Mouse (Mus musculus): ENCODE measurements around the gene Vmn1r47.
"Not testable (repeated sequence)": the region's sequence is repeated elsewhere in the genome, so short reads cannot be mapped to it uniquely, and the experiment has no call there.

Vmn1r47 gene

DNA sequence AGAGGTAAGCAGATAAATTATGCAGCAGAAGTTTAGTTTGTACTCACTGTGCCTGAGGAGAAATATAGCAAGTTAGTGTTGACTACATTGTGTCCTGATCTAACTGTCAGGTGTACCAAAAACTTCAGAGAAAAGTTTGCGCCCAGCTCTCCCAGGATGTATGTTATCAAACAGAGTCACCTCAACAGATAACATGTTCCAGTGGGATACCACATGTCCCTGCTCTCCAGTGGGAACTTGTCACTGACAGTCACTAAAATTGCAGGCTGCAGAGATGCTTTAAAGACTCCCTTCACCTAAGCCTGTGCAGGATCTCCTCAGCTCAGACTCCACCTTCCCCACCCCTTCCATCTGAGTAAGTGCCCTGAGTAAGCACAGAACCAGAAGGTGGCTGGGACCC lies at the start of gene Vmn1r47:
Gene Vmn1r47 (plus strand): TSS at position 301 of the 400 bp plus-strand sequence.
- DNase-seq, result not testable (repeated sequence)

DNA sequence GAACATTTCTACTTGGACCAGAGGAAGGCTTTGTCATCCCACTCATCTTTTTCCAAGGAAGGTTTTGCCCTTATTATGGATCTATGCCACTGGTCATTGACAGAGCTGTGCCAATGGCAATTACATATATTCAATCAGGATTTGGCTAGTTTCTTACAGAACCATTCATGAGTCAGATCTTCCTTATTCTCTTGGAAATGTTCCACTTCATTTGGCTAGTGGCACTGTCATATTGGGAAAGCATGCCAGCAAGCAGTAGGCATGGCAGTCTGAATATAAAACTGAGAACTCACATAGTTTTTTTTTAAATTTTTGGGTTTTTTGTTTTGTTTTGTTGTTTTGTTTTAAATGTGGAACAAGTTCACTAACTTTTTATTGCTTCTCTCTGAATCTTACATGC lies 49.6 kb upstream of the Vmn1r47 start:
- DNase-seq, result no peak

DNA sequence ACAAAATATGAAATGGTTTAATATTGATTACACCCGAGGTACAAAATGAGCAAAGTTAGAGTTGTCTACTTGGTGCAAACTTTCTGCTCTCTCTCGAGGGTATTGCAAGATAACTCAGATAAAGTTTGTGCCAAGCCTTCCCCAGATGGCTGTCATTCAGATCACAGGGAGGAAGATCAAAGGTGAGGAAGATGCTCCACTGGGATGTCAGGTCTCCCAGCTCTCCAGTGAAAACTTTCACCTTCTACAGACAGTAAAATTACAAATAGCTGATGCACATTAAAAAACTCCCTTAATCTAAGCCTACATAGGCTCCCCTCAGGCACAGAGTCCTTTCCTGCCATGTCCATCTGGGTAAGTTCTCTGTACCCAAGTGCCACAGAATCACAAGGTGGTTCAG lies 46.9 kb upstream of the Vmn1r47 start, which contains the start of gene Vmn1r46:
Gene Vmn1r46 (plus strand): TSS at position 301 of the 400 bp plus-strand sequence.
- no peak for DNase-seq

DNA sequence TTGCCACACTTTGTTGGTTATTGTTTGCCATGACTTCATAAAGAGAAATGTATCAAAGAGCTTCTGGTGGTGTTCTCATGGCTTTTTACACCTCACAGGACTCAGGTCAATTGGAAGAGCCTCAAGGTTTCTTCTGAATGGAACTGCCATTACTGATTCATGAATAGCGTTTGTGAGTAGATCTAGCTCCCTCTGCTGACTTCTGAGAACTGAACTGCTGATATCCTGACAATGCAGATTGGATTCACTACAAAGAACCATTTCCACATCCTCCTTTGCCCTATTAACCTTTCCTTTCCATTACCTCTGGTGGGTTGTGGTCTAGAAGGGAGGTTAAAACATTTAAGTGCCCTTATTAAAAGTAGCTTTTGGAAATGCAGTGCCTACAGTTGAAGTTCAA lies 30.0 kb upstream of the Vmn1r47 start:
- DNase-seq, result no peak

DNA sequence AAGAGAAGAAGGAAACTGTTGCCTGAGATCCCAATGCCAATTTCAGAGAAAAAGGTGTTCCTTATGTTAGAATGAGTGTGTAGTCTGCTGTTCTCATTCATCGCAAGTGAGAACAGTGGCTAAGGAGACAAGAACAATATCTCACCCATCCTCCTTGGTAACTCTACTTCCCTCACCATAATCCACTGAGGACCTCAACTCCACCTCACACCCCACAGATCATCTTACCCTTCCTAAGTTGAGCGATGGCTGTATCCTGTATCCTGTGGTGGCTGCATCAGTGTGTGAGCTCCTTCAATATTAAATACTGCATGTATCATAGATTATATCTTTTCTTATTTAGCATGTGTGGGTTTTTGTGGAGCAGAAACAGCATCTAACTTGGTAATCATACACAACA lies 20.8 kb downstream of the Vmn1r47 start, which contains the start of gene Vmn1r48:
Gene Vmn1r48 (minus strand): TSS at position 101 of the 400 bp plus-strand sequence.
- DNase-seq, result not testable (repeated sequence)

Measured in cerebellum, adult 8-10 months (tissue).